Mouse (Mus musculus): ENCODE data around the gene Hoxd10. TPM values are rescaled to one million over a fixed set of nuclear protein-coding genes. Genes with fewer than 3 reads are reported as not detected.

The Hoxd10 gene
- total RNA-seq, 2 experiments from 2014 or later = not detected

- DNase-seq = no peak
These were observed 25.3 kb upstream of the Hoxd10 start for GRCm38 (mm10) chr2:74666411-74666810.

- DNase-seq = no peak
These were observed 24.4 kb upstream of the Hoxd10 start for GRCm38 (mm10) chr2:74667191-74667841.

GRCm38 (mm10) chr2:74667842-74668357, 23.8 kb upstream of the Hoxd10 start, which contains the start of gene Hoxd13:
Gene Hoxd13, plus strand, starts transcription at chr2:74668310.
- DNase-seq = no peak

- no peak for DNase-seq
These were observed 23.1 kb upstream of the Hoxd10 start for GRCm38 (mm10) chr2:74668370-74669229.

- no peak for DNase-seq
These were observed 22.5 kb upstream of the Hoxd10 start for GRCm38 (mm10) chr2:74669230-74669578.

GRCm38 (mm10) chr2:74669650-74670235, 22.0 kb upstream of the Hoxd10 start:
- DNase-seq = no peak

GRCm38 (mm10) chr2:74670632-74671188, 21.0 kb upstream of the Hoxd10 start:
- DNase-seq = no peak

GRCm38 (mm10) chr2:74671847-74672246, 19.9 kb upstream of the Hoxd10 start:
- DNase-seq = no peak

- no peak for DNase-seq
These were observed 19.0 kb upstream of the Hoxd10 start for GRCm38 (mm10) chr2:74672481-74673362.

- DNase-seq = no peak
These were observed 17.8 kb upstream of the Hoxd10 start for GRCm38 (mm10) chr2:74673835-74674425.

- no peak for DNase-seq
These were observed 16.7 kb upstream of the Hoxd10 start, which contains the start of gene Hoxd12 for GRCm38 (mm10) chr2:74674881-74675665. Gene Hoxd12, plus strand, starts transcription at chr2:74675013.

- no peak for DNase-seq
These were observed 15.9 kb upstream of the Hoxd10 start for GRCm38 (mm10) chr2:74675666-74676282.

GRCm38 (mm10) chr2:74676376-74677052, 15.2 kb upstream of the Hoxd10 start:
- DNase-seq = no peak

GRCm38 (mm10) chr2:74677106-74677505, 14.6 kb upstream of the Hoxd10 start:
- DNase-seq = no peak

GRCm38 (mm10) chr2:74678891-74679595, 12.7 kb upstream of the Hoxd10 start, which contains the start of gene Hoxd11:
Gene Hoxd11, plus strand, starts transcription at chr2:74679557.
- DNase-seq = no peak

- no peak for DNase-seq
These were observed 12.1 kb upstream of the Hoxd10 start for GRCm38 (mm10) chr2:74679596-74679971.

GRCm38 (mm10) chr2:74679980-74680379, 11.7 kb upstream of the Hoxd10 start:
- no peak for DNase-seq

Measured in heart, adult 18-20 months (tissue).